Mouse (Mus musculus) central nervous system, embryonic 14 days (tissue): ENCODE data around the gene Gm1673. TPM values are rescaled to one million over a fixed set of nuclear protein-coding genes. Genes with fewer than 3 reads are reported as not detected.

Experiments used
- polyA plus RNA-seq: library from polyadenylated mRNA; depleted of rRNA; stranded (reverse); fragments of >200 nt; gene quantifications from 2 replicates; pipeline ENCODE4 v1.2.3, GENCODE M21; 2012; rRNA removed

Gm1673 gene
- 453 and 489 TPM in 2 replicates for polyA plus RNA-seq

GRCm38 (mm10) chr5:33983309-33984121 lies at the start of gene Gm1673:
Gene Gm1673, plus strand, starts transcription at chr5:33983433.

DNA sequence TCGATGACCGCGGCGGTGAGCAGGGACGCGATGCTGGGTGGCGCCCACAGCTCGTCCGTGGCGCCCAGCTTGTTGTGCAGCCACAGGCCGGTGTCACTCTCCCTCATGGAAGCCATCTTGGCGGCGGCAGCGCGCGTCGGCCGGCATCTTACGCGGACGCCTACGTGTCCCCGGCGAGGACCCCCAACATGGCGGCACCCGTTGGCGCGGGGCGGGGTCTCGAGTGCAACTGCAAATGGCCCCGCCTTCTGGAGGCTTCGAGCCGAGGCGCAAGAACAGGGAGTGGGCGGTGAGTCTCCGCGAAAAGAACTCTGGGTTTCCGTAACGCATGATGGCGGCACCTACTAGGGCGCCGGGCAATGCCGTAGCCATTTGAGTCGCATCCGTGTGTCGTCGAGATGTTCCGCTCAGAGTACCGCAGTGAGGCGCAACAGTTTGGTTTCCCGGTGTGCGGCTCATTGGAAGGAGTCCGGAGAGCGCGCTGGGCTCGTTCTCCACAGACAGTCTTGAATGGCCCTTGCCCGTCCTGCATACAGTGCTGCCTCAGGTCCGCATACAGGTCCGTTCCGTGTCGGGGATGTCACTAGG lies 47.0 kb upstream of the Gm1673 start, which contains the start of gene Nelfa:
Nelfa (minus strand) TSS at position 294 of the 588 bp plus-strand sequence.

DNA sequence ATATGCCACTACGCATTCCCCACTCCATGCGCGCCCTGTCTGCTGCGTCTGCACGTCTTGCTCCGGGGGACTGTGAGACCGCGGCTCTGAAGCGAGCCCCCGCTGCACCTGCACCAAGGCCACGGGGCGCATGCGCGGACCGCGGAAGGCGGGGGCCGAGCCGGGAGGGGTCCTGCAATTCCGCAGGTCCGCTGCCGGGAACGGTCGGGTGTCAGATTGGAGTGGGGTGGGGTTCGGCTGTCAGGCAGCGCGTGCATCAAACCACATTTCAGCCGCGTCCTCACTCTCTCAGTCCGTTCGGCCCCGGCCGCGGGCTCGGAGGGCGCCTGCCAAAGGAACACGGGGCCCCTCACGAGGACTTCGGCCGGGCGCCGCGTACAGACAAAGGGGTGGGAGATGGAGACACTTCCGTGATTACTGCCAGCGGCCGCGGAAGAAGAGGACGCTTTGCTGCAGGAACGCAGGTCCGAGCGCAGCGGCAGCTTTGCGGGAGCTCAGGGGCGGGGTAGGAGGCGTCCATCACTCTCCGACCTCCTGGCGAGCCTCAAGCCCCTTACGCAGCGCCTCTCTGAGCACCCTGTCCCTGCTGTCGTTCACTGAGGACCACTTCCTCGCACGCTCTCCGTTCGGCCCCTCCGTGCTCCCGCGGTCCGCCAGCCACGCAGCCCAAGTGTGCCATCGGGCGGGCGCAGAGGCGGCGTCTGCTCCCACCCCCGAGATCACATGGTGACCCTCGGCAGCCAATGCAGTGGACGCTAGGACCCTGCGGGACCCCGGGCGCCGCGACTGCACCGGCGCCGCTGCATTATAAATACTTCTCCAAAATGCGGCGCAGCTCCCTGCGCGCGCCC lies 12.8 kb downstream of the Gm1673 start, which contains the start of gene Nat8l:
Nat8l (plus strand) TSS at position 142 of the 851 bp plus-strand sequence.

Other genes with a start within 250 kb of the Gm1673 start
- gene Letm1, start 200.6 kb upstream of the Gm1673 start, polyA plus RNA-seq = 40.7 and 41.8 TPM in 2 replicates
- 114 and 121 TPM in 2 replicates for gene Nsd2, start 162.7 kb upstream of the Gm1673 start, polyA plus RNA-seq
- gene Nelfa, start 47.0 kb upstream of the Gm1673 start, polyA plus RNA-seq = 52.6 and 53.4 TPM in 2 replicates
- gene Nat8l, start 12.6 kb downstream of the Gm1673 start, polyA plus RNA-seq = 14.0 and 15.3 TPM in 2 replicates
- gene Poln, start 186.0 kb downstream of the Gm1673 start, polyA plus RNA-seq = 0.80 and 0.84 TPM in 2 replicates
- gene Haus3, start 186.1 kb downstream of the Gm1673 start, polyA plus RNA-seq = 7.7 and 8.1 TPM in 2 replicates
- gene Mxd4, start 204.3 kb downstream of the Gm1673 start, polyA plus RNA-seq = 86.1 and 87.5 TPM in 2 replicates